Mouse (Mus musculus) hindbrain, embryonic 11.5 days (tissue): ENCODE measurements around the gene Pofut1. TPM values are rescaled to one million over a fixed set of nuclear protein-coding genes. Genes with fewer than 3 reads are reported as not detected.
"Not testable (repeated sequence)": the region's sequence is repeated elsewhere in the genome, so short reads cannot be mapped to it uniquely, and the experiment has no call there.

Experiments used
- ATAC-seq: fragments of 200-750 bp; cut with Nextera tagmentation; 2 replicates; pipeline ENCODE4 v1.8.0; 2017; ENCODE audit warnings: mild to moderate bottlenecking, moderate TSS enrichment, moderate library complexity; ENCODE audit not compliant: low FRiP score
- DNase-seq: peaks from one replicate; pipeline ENCODE4 v3.0.0-alpha.2; 2015; ENCODE audit warnings: low spot score
- H3K27ac ChIP-seq: fragments of 300-500 bp; sonication (generic); 2 replicates; pipeline ENCODE4 v1.5.1; 2014; ENCODE audit warnings: mild to moderate bottlenecking, low read depth, low read length
- H3K27me3 ChIP-seq: fragments of 300-500 bp; sonication (generic); 2 replicates; pipeline ENCODE4 v1.6.1; 2014; ENCODE audit warnings: mild to moderate bottlenecking, low read length, moderate library complexity, mixed read lengths; ENCODE audit not compliant: control insufficient read depth, insufficient read depth
- H3K36me3 ChIP-seq: fragments of 300-500 bp; sonication (generic); 2 replicates; pipeline ENCODE4 v1.6.1; 2014; ENCODE audit warnings: mild to moderate bottlenecking, low read length, moderate library complexity, mixed read lengths; ENCODE audit not compliant: control insufficient read depth, insufficient read depth
- H3K4me1 ChIP-seq: fragments of 300-500 bp; sonication (generic); replicated peaks from 2 replicates; pipeline ENCODE4 v1.6.1; 2014; ENCODE audit warnings: low read length, mixed read lengths; ENCODE audit not compliant: control insufficient read depth, insufficient read depth
- H3K4me2 ChIP-seq: fragments of 300-500 bp; sonication (generic); replicated peaks from 2 replicates; pipeline ENCODE4 v1.6.1; 2014; ENCODE audit warnings: mild to moderate bottlenecking, low read depth, low read length
- H3K4me3 ChIP-seq: fragments of 300-500 bp; sonication (generic); 2 replicates; pipeline ENCODE4 v1.5.1; 2014; ENCODE audit warnings: low read depth, low read length
- H3K9ac ChIP-seq: fragments of 300-500 bp; sonication (generic); 2 replicates; pipeline ENCODE4 v1.6.1; 2014; ENCODE audit warnings: low read depth, low read length
- H3K9me3 ChIP-seq: fragments of 300-500 bp; sonication (generic); 2 replicates; pipeline ENCODE4 v1.6.1; 2016; ENCODE audit warnings: low read length; ENCODE audit not compliant: control insufficient read depth
- WGBS: fragments of 180-500 bp; shearing (Covaris S2); extraction: QIAGEN DNeasy Blood & Tissue Kit; methylation state at CpG from one replicate; pipeline ENCODE4 v1.1.7; 2014; 5-methylcytosine and 5-hydroxymethylcytosine counted together
- polyA plus RNA-seq: library from polyadenylated mRNA; unstranded; fragments of >200 nt; fragmentation: Nextera tagmentation; extraction: Ambion mirVana; gene quantifications from 2 replicates; pipeline ENCODE4 v1.2.1, GENCODE M21; 2014

Pofut1 gene
- polyA plus RNA-seq, 1 experiment from 2014 or later = 8.4 TPM

- not testable (repeated sequence) for DNase-seq, H3K36me3 ChIP-seq, H3K9ac ChIP-seq, H3K27me3 ChIP-seq, H3K4me1 ChIP-seq, H3K27ac ChIP-seq, H3K4me2 ChIP-seq, H3K9me3 ChIP-seq, H3K4me3 ChIP-seq, ATAC-seq
- WGBS = 72% methylated on average over 6 of the region's 6 CpGs
These were observed 33.0 kb downstream of the Pofut1 start for GRCm38 (mm10) chr2:153274200-153274918.

DNA sequence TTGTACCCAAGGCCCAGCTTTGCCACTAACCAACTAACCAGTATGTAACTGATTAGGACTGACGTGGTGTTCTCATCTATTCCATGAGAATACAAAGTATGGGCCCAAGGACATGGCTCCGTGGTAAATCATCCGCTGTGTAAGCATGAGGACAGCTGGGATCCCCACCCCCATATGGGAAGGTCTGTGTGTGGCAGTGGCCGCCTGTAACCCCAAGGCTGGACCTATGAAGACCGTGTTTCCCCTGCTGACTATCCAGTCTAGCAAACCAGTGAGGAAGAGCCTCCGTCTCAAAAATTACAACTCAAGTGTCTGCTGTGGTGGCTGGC, 33.5 kb downstream of the Pofut1 start:
- Histone ChIP-seq H3K36me3 (no peaks in the 10 kb centered on the region), H3K4me3 (no peak overlapping the region), H3K9me3 (no peaks in the 10 kb centered on the region), H3K4me2 (no peak overlapping the region), H3K27me3 (no peaks in the 10 kb centered on the region), H3K27ac (no peak overlapping the region), H3K9ac (no peak overlapping the region), H3K4me1 (no peaks in the 10 kb centered on the region)
- ATAC-seq = no peak
- DNase-seq = no peak
- 82% methylated on average over 6 of the region's 6 CpGs for WGBS

- H3K9me3 ChIP-seq, H3K27me3 ChIP-seq, H3K4me3 ChIP-seq, H3K27ac ChIP-seq, ATAC-seq, H3K4me2 ChIP-seq, H3K4me1 ChIP-seq, DNase-seq, H3K9ac ChIP-seq, H3K36me3 ChIP-seq: not testable (repeated sequence)
- WGBS = 84% methylated on average over 3 of the region's 3 CpGs
These were observed 34.2 kb downstream of the Pofut1 start for GRCm38 (mm10) chr2:153275577-153275976.

DNA sequence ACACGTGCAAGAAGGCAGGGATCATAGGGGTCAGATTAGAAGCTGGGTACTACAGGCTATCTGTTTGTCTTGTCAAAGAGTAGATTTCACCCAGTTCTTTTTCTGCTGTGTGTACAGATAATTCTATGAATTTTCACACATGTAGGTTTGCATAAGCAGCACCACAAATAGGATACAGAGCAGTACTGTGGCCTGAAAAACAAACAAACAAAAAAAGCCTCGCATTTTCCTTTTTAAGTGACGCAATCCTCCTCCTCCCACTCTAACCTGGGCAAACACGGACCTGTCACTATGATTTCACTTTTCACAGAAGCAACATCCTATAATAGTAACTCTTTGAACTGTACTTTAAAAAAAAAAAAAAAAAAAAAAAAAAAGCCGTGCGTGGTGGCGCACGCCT, 35.1 kb downstream of the Pofut1 start:
- WGBS = 92% methylated on average over 8 of the region's 8 CpGs
- DNase-seq (no peak), ATAC-seq (no peak)
- no peak overlapping the region for H3K4me3 ChIP-seq
- no peaks in the 10 kb centered on the region for H3K27me3 ChIP-seq
- H3K27ac ChIP-seq = no peak overlapping the region
- no peaks in the 10 kb centered on the region for H3K9me3 ChIP-seq
- H3K36me3 ChIP-seq = no peaks in the 10 kb centered on the region
- H3K4me2 ChIP-seq = no peak overlapping the region
- H3K9ac ChIP-seq = no peak overlapping the region
- no peaks in the 10 kb centered on the region for H3K4me1 ChIP-seq

- not testable (repeated sequence) for DNase-seq, ATAC-seq, H3K4me3 ChIP-seq, H3K4me1 ChIP-seq, H3K36me3 ChIP-seq, H3K27ac ChIP-seq, H3K27me3 ChIP-seq, H3K9ac ChIP-seq, H3K9me3 ChIP-seq, H3K4me2 ChIP-seq
- WGBS = 94% methylated on average over 5 of the region's 5 CpGs
These were observed 35.5 kb downstream of the Pofut1 start for GRCm38 (mm10) chr2:153276846-153277245.

DNA sequence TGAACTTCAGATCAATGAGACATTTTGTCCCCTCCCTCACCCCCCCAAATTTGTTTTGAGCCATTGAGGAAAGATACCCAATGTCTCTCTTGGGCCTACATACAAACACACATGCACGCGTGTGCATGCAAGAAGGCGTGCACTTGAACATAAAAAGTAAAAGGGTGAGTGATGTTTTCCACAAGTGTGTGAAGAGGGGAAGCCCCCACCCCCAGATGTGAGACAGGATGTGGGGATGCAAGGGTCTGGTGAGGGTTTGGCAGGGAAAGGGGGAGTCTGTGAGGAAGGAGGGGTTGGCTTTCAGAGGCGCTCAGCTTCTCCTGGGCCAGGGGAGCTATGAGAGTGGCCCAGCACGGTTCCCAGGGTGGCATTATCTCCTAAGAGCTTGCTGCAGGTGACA, 37.0 kb downstream of the Pofut1 start:
- no peak for DNase-seq
- H3K27me3 ChIP-seq = no peaks in the 10 kb centered on the region

GRCm38 (mm10) chr2:153283919-153284318, 42.6 kb downstream of the Pofut1 start:
- Histone ChIP-seq H3K9me3 (no peaks in the 10 kb centered on the region), H3K36me3 (no peaks in the 10 kb centered on the region), H3K27ac (no peak overlapping the region), H3K4me1 (no peaks in the 10 kb centered on the region), H3K4me2 (no peak overlapping the region), H3K27me3 (no peaks in the 10 kb centered on the region), H3K4me3 (no peak overlapping the region), H3K9ac (no peak overlapping the region)
- ATAC-seq = no peak
- DNase-seq = no peak
- 90% methylated on average over 6 of the region's 6 CpGs for WGBS

More for the DNA sequence above, 37.0 kb downstream of the Pofut1 start:
- Histone ChIP-seq H3K9me3 (no peaks in the 10 kb centered on the region), H3K27ac (no peak overlapping the region), H3K4me3 (no peak overlapping the region), H3K4me1 (no peaks in the 10 kb centered on the region), H3K36me3 (no peaks in the 10 kb centered on the region), H3K4me2 (no peak overlapping the region), H3K9ac (no peak overlapping the region)
- no peak for ATAC-seq
- 91% methylated on average over 5 of the region's 5 CpGs for WGBS

DNA sequence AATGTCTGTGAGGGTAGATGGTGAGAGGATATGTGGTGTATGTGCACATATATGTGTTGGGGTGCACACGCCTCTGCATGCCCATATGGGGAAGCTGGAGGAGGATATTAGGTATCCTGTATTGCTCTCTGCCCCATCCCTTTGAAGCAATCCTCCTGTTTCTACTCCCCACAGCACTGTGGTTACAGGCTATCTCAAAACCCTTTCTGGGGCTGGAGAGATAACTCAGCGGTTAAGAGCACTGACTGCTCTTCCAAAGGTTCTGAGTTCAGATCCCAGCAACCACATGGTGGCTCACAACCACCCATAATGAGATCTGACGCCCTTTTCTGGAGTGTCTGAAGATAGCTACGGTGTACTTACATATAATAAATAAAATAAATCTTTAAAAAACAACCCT, 45.2 kb downstream of the Pofut1 start:
- Histone ChIP-seq H3K36me3 (no peaks in the 10 kb centered on the region), H3K4me1 (no peaks in the 10 kb centered on the region), H3K27me3 (no peaks in the 10 kb centered on the region), H3K9ac (no peak overlapping the region), H3K4me2 (no peak overlapping the region), H3K4me3 (no peak overlapping the region), H3K9me3 (no peaks in the 10 kb centered on the region), H3K27ac (no peak overlapping the region)
- ATAC-seq = no peak
- 81% methylated on average over 4 of the region's 4 CpGs for WGBS
- no peak for DNase-seq

DNA sequence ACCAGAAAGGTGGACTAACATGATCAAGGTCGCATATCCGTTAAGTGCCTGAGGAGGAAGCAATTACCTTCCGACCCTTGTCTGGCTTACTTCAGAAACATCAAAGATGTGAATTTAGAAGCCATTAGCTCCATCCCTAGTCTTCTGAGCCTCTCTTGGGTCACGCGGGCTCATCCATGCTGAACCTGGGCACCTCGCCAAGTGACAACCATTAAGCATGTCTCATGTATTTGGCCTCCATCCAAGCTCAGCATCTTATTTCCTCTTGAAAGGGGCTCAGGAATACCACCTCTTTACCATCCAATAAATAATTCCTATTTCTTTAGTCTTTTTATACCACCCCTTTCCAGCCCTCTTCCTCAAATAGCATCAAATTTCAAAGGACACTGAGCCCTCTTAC, 46.5 kb downstream of the Pofut1 start:
- H3K9me3 ChIP-seq = no peaks in the 10 kb centered on the region
- DNase-seq = no peak
- H3K9ac ChIP-seq = no peak overlapping the region
- 86% methylated on average over 6 of the region's 6 CpGs for WGBS
- H3K27ac ChIP-seq = no peak overlapping the region
- H3K4me3 ChIP-seq = no peak overlapping the region
- no peaks in the 10 kb centered on the region for H3K27me3 ChIP-seq
- H3K36me3 ChIP-seq = no peaks in the 10 kb centered on the region
- ATAC-seq = no peak
- H3K4me2 ChIP-seq = no peak overlapping the region
- H3K4me1 ChIP-seq = 0 out of 2 replicates have a peak, but pooled peaks cover 2% of the 10 kb centered on the region
